Mouse (Mus musculus): ENCODE data around the gene Mrps18b. TPM values are rescaled to one million over a fixed set of nuclear protein-coding genes. Genes with fewer than 3 reads are reported as not detected.

Gene Mrps18b
- total RNA-seq, 4 experiments from 2014 or later, result 42.6 to 48.7 (median 47.6) TPM

GRCm38 (mm10) chr17:35918276-35919059 is 2.3 kb upstream of the Mrps18b start:
- no peak for DNase-seq (ENCODE audit: low spot score in 2 of 2)

GRCm38 (mm10) chr17:35917463-35918251 is 1.5 kb upstream of the Mrps18b start:
- DNase-seq (ENCODE audit: low spot score in 2 of 2), result no peak

DNA sequence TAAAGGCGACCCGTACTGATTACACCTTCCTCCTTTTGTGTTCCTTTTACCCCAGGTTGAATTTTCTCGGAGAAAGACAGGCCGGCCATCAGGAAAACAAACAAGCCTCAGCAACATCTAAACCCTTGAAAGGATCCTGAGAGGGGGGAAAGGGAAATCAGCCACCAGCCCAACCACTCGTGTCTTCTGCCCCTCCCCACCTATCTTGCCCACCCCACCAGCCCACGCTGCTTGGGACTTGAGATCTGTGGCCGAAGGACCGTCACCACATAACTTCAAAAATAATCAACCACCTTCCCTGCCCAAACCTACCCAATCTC is 914 bp upstream of the Mrps18b start:
- no peak for DNase-seq (ENCODE audit: low spot score in 2 of 2)

GRCm38 (mm10) chr17:35915538-35916296 is 472 bp downstream of the Mrps18b start:
- no peak for DNase-seq (ENCODE audit: low spot score in 2 of 2)

GRCm38 (mm10) chr17:35914975-35915374 is 1.2 kb downstream of the Mrps18b start:
- no peak for DNase-seq (ENCODE audit: low spot score in 2 of 2)

DNA sequence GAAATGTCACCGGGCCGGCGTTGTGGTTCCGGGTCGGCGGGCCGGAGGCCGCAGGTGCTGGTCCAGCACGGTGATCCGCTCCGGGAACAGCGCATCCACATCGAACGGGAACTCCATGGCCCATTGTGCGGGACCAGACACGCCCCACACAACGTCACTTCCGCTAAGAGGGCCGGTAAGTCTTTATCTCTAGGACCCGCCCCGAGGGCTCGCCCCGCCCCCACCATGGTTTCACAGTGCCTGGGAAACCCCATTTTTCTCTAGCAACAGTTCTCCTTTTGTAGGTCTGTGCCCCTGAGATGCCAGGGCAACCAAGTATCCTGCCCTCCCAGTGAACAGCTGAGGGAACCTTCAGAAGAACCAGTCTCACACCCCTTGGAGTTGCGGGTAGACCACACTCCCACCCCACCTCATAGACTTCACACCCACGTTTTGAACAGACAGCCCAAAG is 6.2 kb downstream of the Mrps18b start, which contains the start of gene Atat1:
Gene Atat1 (minus strand): TSS at position 157 of the 451 bp plus-strand sequence.
- DNase-seq (ENCODE audit: low spot score in 2 of 2), result peak; percentile 88 to 93

DNA sequence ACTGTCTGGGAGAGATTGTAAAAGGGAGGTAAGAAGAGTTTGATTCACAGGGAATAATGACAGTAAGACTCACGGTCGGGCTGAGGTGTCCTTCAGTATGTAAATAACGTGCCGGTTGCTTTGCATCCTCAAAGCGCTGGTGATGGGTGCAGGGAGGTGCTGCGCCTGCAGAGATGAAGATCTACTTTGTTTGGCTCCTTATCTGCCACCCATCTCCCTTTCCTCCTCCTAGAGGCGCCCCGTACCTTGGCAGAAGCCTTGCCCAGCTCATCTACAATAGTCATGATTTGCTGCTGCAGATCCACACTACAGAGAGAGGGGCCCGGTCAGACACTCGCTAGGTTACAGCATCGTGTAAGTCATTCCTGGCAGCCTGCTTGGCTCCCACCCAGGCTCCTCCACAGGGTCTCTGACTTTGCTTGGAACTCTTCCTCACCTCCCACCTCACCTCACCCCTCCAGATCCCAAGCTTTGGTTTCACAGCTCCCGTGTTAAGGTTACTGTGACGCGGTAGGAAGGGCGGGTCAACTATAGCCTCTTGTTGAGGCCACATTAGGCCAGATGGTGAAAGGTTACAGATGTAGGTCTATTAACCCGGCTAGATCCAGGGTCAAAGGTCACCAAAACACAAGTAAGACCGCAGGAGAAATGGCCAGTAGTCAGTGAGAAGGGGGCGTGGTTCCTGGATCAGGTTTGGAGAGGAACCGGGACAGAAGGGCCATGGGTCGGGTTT is 6.8 kb downstream of the Mrps18b start:
- DNase-seq (ENCODE audit: low spot score in 2 of 2), result no peak

- no peak for DNase-seq (ENCODE audit: low spot score in 2 of 2)
Observed at GRCm38 (mm10) chr17:35907609-35908008, 8.6 kb downstream of the Mrps18b start.

- DNase-seq (ENCODE audit: low spot score in 2 of 2), result no peak
Observed at GRCm38 (mm10) chr17:35905587-35905986, 10.6 kb downstream of the Mrps18b start.

DNA sequence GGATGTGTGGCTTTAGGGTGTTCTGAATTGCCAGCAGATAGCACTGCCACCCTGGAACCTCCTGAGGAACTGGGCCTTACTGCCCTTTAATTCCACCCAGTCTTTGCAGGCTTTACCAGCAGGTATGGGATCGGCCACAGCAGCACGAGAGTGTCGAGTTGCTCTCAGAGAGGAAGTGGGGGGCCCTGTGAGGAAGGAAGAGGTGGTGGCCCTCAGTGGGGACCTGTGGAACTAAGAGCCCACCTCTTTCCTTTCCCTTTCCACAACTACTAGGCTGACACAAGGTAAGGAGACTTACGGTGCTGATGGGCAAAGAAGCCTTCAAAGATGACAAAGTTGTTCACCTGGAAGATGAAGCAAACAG is 12.2 kb downstream of the Mrps18b start:
- DNase-seq (ENCODE audit: low spot score in 2 of 2), result no peak

- no peak for DNase-seq (ENCODE audit: low spot score in 2 of 2)
Observed at GRCm38 (mm10) chr17:35903343-35903991, 12.7 kb downstream of the Mrps18b start.

DNA sequence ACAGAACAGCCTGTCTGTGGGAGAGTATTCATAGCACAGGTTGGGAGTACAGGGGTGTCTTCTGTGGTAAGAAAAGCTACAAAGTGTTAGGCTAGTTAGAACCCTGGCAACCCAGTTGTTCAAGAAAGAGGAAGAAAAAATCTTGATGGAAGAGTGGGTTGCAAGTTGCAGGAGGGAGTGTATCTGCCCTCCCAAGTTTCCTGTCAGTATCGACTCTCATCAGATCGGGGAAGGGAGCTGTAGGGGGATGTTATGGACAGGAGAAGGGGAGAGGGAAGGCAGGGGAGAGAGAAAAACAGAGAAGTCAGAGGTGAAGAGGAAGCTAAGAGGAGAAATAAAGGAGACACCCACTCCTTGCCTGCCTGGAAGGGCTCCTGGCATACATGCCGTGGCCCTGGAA is 15.6 kb downstream of the Mrps18b start:
- DNase-seq (ENCODE audit: low spot score in 2 of 2), result no peak

- no peak for DNase-seq (ENCODE audit: low spot score in 2 of 2)
Observed at GRCm38 (mm10) chr17:35897644-35898573, 18.3 kb downstream of the Mrps18b start.

- DNase-seq (ENCODE audit: low spot score in 2 of 2), result peak; percentile 69 to 90
Observed at GRCm38 (mm10) chr17:35896781-35897643, 19.2 kb downstream of the Mrps18b start, which contains the start of gene 2310061I04Rik. Gene 2310061I04Rik, minus strand, starts transcription at chr17:35897431.

- DNase-seq (ENCODE audit: low spot score in 2 of 2), result no peak
Observed at GRCm38 (mm10) chr17:35887725-35888124, 28.5 kb downstream of the Mrps18b start.

- DNase-seq (ENCODE audit: low spot score in 2 of 2), result no peak
Observed at GRCm38 (mm10) chr17:35883777-35884176, 32.4 kb downstream of the Mrps18b start.

DNA sequence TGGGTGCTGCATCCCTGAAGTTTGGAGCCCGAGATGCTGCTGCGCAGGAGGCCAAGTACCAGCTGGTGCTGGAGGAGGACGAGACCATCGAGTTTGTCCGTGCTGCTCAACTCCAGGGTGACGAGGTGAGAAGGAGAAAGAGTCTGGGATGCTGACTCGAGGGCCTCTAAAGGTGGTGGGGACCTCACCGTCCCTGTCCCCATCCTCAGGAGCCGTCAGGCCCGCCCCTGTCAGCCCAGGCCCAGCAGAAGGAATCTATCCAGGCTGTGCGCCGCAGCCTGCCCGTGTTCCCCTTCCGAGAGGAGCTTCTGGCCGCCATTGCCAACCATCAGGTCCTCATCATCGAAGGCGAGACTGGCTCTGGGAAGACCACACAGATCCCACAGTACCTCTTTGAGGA is 33.3 kb downstream of the Mrps18b start:
- DNase-seq (ENCODE audit: low spot score in 2 of 2), result no peak

DNA sequence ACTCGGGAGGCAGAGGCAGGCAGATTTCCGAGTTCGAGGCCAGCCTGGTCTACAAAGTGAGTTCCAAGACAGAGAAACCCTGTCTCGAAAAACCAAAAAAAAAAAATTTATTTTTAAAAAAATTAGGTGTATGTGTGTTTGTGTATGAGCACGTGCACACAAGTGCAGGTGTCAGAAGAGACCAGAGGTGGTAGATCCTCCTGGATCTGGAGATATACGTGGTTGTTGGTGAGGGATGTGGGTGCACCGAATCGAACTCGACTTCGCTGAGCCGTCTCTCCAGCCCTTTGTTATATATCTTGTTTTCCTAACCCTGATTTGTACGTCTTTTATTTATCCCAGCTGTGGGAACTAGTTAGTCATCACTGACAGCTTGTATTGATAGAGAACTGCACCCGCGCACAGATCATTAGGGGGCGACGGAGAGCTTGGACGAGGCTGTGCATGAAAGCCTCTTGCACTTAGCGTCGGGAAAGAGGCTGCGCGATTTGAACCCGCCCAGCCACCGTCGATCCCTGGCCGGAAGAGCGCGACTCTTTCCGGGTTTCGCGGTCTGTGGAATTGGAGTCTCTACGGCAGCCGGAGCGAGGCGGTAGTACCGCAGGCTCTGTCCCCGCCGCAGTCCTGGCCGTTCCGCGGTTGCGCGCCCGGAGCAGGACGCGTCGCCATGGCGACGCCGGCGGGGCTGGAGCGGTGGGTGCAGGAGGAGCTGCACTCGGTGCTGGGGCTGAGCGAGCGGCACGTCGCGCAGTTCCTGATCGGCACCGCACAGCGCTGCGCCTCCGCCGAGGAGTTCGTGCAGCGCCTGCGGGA is 36.7 kb downstream of the Mrps18b start, which contains the start of gene Dhx16:
Gene Dhx16 (plus strand): TSS at position 575 of the 813 bp plus-strand sequence.
- peak; percentile 92 to 93 for DNase-seq (ENCODE audit: low spot score in 2 of 2)
